Mouse (Mus musculus) liver, embryonic 12.5 days (tissue): ENCODE data around the gene Cd82. TPM values are rescaled to one million over a fixed set of nuclear protein-coding genes. Genes with fewer than 3 reads are reported as not detected.

Source experiments
- ATAC-seq: fragments of 200-750 bp; cut with Nextera tagmentation; 2 replicates; pipeline ENCODE4 v1.8.0; 2017; ENCODE audit warnings: moderate number of reproducible peaks, mild to moderate bottlenecking, moderate library complexity
- H3K27ac ChIP-seq: fragments of 300-500 bp; sonication (generic); 2 replicates; pipeline ENCODE4 v1.5.1; 2016; ENCODE audit warnings: mild to moderate bottlenecking
- H3K27me3 ChIP-seq: fragments of 300-500 bp; sonication (generic); replicated peaks from 2 replicates; pipeline ENCODE4 v1.6.1; 2016; ENCODE audit warnings: mild to moderate bottlenecking, moderate library complexity
- H3K36me3 ChIP-seq: fragments of 300-500 bp; sonication (generic); 2 replicates; pipeline ENCODE4 v1.6.1; 2016; ENCODE audit warnings: mild to moderate bottlenecking, moderate library complexity
- H3K4me1 ChIP-seq: fragments of 300-500 bp; sonication (generic); 2 replicates; pipeline ENCODE4 v1.6.1; 2016
- H3K4me2 ChIP-seq: fragments of 300-500 bp; sonication (generic); 2 replicates; pipeline ENCODE4 v1.6.1; 2016; ENCODE audit warnings: mild to moderate bottlenecking, moderate library complexity
- H3K4me3 ChIP-seq: fragments of 300-500 bp; sonication (generic); 2 replicates; pipeline ENCODE4 v1.5.1; 2016; ENCODE audit warnings: mild to moderate bottlenecking, moderate library complexity
- H3K9ac ChIP-seq: fragments of 300-500 bp; sonication (generic); 2 replicates; pipeline ENCODE4 v1.6.1; 2016; ENCODE audit warnings: mild to moderate bottlenecking, moderate library complexity
- H3K9me3 ChIP-seq: fragments of 300-500 bp; sonication (generic); replicated peaks from 2 replicates; pipeline ENCODE4 v1.6.1; 2016; ENCODE audit warnings: mild to moderate bottlenecking, moderate library complexity
- WGBS: fragments of 180-500 bp; shearing (Covaris S2); methylation state at CpG from one replicate; pipeline ENCODE4 v1.1.7; 2016; ENCODE audit not compliant: insufficient replicate concordance; 5-methylcytosine and 5-hydroxymethylcytosine counted together
- polyA plus RNA-seq: library from polyadenylated mRNA; unstranded; fragments of >200 nt; fragmentation: Nextera tagmentation; extraction: Ambion mirVana; gene quantifications from 2 replicates; pipeline ENCODE4 v1.2.1, GENCODE M21; 2016

Gene Cd82
- polyA plus RNA-seq, 1 experiment from 2014 or later = 46.2 TPM

- ATAC-seq = no peak
- Histone ChIP-seq H3K9ac (no peak overlapping the region), H3K27me3 (0 out of 2 replicates have a peak, but pooled peaks cover 13% of the 10 kb centered on the region), H3K36me3 (no peaks in the 10 kb centered on the region), H3K9me3 (no peaks in the 10 kb centered on the region), H3K4me2 (no peak overlapping the region), H3K4me3 (no peak overlapping the region), H3K4me1 (no peaks in the 10 kb centered on the region), H3K27ac (no peak overlapping the region)
- 77% methylated on average over 6 of the region's 6 CpGs for WGBS
Measured at GRCm38 (mm10) chr2:93403267-93403666, 59.7 kb downstream of the Cd82 start.

GRCm38 (mm10) chr2:93391198-93391597, 71.7 kb downstream of the Cd82 start:
- Histone ChIP-seq H3K9ac (no peak overlapping the region), H3K27ac (no peak overlapping the region), H3K27me3 (peaks cover 6% of the 10 kb centered on the region; the same call in 1 of the 2 replicates), H3K4me3 (no peak overlapping the region), H3K9me3 (no peaks in the 10 kb centered on the region), H3K4me2 (no peak overlapping the region), H3K36me3 (no peaks in the 10 kb centered on the region), H3K4me1 (no peaks in the 10 kb centered on the region)
- ATAC-seq = no peak
- WGBS = 61% methylated on average over 6 of the region's 6 CpGs

DNA sequence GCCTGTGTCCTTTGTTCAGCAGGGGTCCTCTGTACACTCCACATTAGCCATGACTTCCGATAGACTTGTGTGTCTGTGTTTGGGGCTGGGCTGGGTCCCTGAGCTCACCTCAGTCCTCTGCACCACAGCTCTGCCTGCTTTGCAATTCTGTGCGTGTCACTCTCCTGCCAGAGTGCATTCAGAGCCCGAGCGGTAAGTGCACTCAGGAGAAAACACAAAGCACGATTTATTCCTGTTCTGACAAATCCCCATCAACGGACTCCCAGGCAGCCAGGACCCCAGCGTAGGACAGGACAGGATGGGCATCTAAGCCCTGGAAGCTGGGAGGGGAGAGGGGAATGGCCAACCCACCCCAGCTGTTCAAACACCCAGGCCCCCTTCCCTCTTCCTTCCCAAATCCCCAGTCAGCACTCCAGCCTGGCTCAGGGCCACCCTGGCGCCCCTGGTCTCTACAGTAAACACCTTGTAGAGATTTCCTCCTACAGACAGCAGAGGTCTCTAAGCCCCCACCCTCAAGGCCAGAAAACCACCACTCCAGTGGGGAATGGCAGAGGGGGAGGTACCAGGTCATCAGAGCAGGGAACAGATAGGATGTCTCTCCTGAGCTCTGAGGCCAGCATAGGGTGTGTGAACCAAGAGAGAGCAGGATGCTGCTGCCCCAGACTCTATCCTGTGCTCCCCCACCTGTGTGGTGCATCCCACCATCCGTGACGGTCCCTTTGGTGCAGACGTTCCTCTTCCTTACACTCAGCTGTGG, 72.6 kb downstream of the Cd82 start:
- H3K27me3 ChIP-seq = peaks cover 6% of the 10 kb centered on the region; the same call in 1 of the 2 replicates
- H3K27ac ChIP-seq = no peak overlapping the region
- no peaks in the 10 kb centered on the region for H3K36me3 ChIP-seq
- 0 out of 2 replicates have a peak, but pooled peaks have one; percentile 27 for ATAC-seq
- WGBS = 43% methylated on average over 11 of the region's 11 CpGs
- no peaks in the 10 kb centered on the region for H3K4me1 ChIP-seq
- no peaks in the 10 kb centered on the region for H3K9me3 ChIP-seq
- no peak overlapping the region for H3K4me3 ChIP-seq
- H3K9ac ChIP-seq = no peak overlapping the region
- H3K4me2 ChIP-seq = no peak overlapping the region

DNA sequence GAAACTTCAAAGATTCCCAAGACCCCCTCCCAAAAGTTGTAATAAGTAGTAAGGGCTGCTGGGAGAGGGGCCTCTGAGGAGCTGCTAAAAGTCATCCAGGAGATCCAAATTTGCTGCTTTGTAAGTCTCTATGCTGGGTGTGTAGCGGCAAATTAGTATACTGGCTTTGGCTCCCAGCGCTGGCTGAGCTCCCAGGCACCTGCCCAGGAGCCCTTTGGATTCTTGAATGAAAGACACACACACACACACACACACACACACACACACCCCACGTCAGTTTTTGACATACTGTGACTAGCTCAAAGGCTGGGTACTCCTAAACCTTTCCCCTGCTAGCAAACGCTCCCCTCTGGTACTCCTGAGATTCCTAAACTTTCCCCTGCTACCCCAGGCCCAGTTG, 76.0 kb downstream of the Cd82 start:
- Histone ChIP-seq H3K9ac (no peak overlapping the region), H3K4me1 (0 out of 2 replicates have a peak, but pooled peaks cover under 1% of the 10 kb centered on the region), H3K4me3 (no peak overlapping the region), H3K27me3 (peaks cover 6% of the 10 kb centered on the region; the same call in 1 of the 2 replicates), H3K27ac (no peak overlapping the region), H3K9me3 (no peaks in the 10 kb centered on the region), H3K36me3 (no peaks in the 10 kb centered on the region), H3K4me2 (no peak overlapping the region)
- WGBS = 62% methylated on average over 4 of the region's 4 CpGs
- ATAC-seq = no peak

- no peaks in the 10 kb centered on the region for H3K36me3 ChIP-seq
- 81% methylated on average over 5 of the region's 5 CpGs for WGBS
Measured at GRCm38 (mm10) chr2:93383831-93384230, 79.1 kb downstream of the Cd82 start.

GRCm38 (mm10) chr2:93380680-93381089, 82.3 kb downstream of the Cd82 start:
- Histone ChIP-seq H3K4me1 (0 out of 2 replicates have a peak, but pooled peaks cover 2% of the 10 kb centered on the region), H3K4me2 (no peak overlapping the region), H3K27me3 (no peaks in the 10 kb centered on the region), H3K36me3 (no peaks in the 10 kb centered on the region), H3K4me3 (no peak overlapping the region), H3K9me3 (0 out of 2 replicates have a peak, but pooled peaks cover 2% of the 10 kb centered on the region), H3K27ac (no peak overlapping the region), H3K9ac (no peak overlapping the region)
- ATAC-seq = no peak
- WGBS = 43% methylated on average over 2 of the region's 2 CpGs

More at GRCm38 (mm10) chr2:93383831-93384230, 79.1 kb downstream of the Cd82 start:
- no peak overlapping the region for H3K4me3 ChIP-seq
- H3K27me3 ChIP-seq = peaks cover 4% of the 10 kb centered on the region; the same call in 1 of the 2 replicates
- 0 out of 2 replicates have a peak, but pooled peaks cover 2% of the 10 kb centered on the region for H3K4me1 ChIP-seq
- ATAC-seq = no peak
- H3K4me2 ChIP-seq = no peak overlapping the region
- no peaks in the 10 kb centered on the region for H3K9me3 ChIP-seq
- H3K9ac ChIP-seq = no peak overlapping the region
- no peak overlapping the region for H3K27ac ChIP-seq

DNA sequence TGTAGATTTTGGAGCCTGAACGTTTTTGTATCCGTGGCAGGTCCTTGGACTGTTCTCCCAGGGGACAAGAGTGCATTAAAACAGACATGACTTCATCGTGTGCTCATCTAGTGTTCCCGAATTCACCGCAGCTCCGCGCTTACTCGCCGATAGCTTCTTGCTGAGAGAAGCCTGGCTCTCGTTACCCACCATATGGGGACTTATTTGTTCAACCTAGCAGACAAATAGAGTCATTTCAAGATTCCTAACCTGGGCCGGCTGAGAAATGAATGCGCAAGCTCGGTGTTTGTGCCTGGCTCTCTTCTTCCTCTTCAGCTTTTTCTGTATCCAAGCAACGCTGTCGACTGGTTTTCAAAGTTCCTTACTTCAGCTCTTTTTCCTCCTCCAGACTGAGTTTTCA, 85.1 kb downstream of the Cd82 start:
- no peaks in the 10 kb centered on the region for H3K36me3 ChIP-seq
- no peak overlapping the region for H3K27ac ChIP-seq
- H3K4me2 ChIP-seq = no peak overlapping the region
- 0 out of 2 replicates have a peak, but pooled peaks cover 2% of the 10 kb centered on the region for H3K9me3 ChIP-seq
- 0 out of 2 replicates have a peak, but pooled peaks cover 2% of the 10 kb centered on the region for H3K4me1 ChIP-seq
- H3K9ac ChIP-seq = no peak overlapping the region
- H3K27me3 ChIP-seq = no peaks in the 10 kb centered on the region
- WGBS = 70% methylated on average over 15 of the region's 15 CpGs
- no peak overlapping the region for H3K4me3 ChIP-seq
- ATAC-seq = no peak

DNA sequence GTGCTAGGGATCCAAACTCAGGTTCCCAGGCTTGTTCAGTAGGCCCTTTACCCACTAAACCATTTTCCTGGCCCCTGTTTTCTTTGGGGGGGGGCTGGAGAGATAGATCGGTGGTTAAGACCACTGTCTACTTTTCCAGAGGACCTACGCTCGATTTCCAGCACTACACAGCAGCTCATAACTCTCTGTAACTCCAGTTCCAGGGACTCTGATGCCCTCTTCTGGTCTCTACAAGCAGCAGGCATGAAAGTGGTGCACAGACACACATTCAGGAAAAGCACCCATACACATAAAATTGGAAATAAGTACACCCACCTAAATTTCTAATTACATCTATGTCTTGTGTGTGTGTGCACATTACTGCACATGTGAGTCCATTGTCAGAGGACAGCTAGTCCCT, 85.8 kb downstream of the Cd82 start:
- Histone ChIP-seq H3K4me2 (no peak overlapping the region), H3K36me3 (no peaks in the 10 kb centered on the region), H3K9me3 (0 out of 2 replicates have a peak, but pooled peaks cover 2% of the 10 kb centered on the region), H3K27ac (no peak overlapping the region), H3K4me1 (0 out of 2 replicates have a peak, but pooled peaks cover 2% of the 10 kb centered on the region), H3K4me3 (no peak overlapping the region), H3K9ac (no peak overlapping the region), H3K27me3 (no peaks in the 10 kb centered on the region)
- 80% methylated on average over 3 of the region's 3 CpGs for WGBS
- no peak for ATAC-seq

DNA sequence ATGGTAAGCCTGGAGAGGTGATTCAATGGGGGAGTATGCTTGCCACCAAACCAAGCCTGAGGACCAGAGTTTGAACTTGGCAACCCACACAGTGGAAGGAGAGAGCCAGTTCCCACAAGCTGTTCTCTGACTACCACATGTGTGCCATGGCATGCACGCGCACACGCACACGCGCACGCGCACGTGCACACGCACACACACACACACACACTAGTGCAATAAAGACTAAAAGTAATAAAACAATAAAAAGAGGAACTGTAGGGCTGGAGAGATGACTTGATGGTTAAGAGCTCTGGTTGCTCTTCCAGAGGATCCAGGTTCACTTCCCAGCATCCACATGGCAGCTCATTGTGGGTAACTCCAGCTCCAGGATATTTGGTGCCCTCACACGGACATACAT, 90.1 kb downstream of the Cd82 start:
- no peak overlapping the region for H3K9ac ChIP-seq
- 0 out of 2 replicates have a peak, but pooled peaks cover 2% of the 10 kb centered on the region for H3K9me3 ChIP-seq
- H3K36me3 ChIP-seq = no peaks in the 10 kb centered on the region
- no peak overlapping the region for H3K27ac ChIP-seq
- no peak for ATAC-seq
- no peaks in the 10 kb centered on the region for H3K4me1 ChIP-seq
- no peak overlapping the region for H3K4me2 ChIP-seq
- H3K27me3 ChIP-seq = 0 out of 2 replicates have a peak, but pooled peaks cover 4% of the 10 kb centered on the region
- 84% methylated on average over 10 of the region's 10 CpGs for WGBS
- no peak overlapping the region for H3K4me3 ChIP-seq

DNA sequence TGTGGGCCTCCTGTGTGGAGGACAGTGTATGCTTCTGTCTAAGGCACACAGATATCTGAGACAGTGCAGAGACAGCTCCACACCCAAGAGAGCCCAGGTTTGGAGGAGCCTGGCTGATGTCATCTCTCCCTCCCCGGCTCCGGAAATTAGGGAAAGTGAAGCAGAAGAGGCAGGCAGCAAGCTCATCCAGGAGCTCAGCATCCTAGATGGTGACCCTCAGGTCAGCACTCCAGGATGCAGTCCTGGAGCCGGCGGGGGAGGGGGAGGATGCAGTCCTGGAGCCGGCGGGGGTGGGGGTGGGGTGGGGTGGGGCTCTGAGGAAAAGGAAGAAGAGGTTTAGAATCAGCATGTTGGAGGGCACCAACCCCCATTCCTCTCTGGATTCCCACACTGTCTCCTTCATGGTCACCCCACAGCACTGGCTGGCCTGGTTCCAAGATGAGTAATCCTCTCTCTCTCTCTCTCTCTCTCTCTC, 90.8 kb downstream of the Cd82 start:
- no peak overlapping the region for H3K4me2 ChIP-seq
- H3K4me3 ChIP-seq = no peak overlapping the region
- H3K4me1 ChIP-seq = no peaks in the 10 kb centered on the region
- no peak overlapping the region for H3K27ac ChIP-seq
- H3K36me3 ChIP-seq = no peaks in the 10 kb centered on the region
- 0 out of 2 replicates have a peak, but pooled peaks cover 2% of the 10 kb centered on the region for H3K9me3 ChIP-seq
- 0 out of 2 replicates have a peak, but pooled peaks cover 4% of the 10 kb centered on the region for H3K27me3 ChIP-seq
- 23% methylated on average over 6 of the region's 6 CpGs for WGBS
- no peak overlapping the region for H3K9ac ChIP-seq
- ATAC-seq = no peak
